Mouse (Mus musculus): ENCODE data around the gene Hpca.

The Hpca gene

DNA sequence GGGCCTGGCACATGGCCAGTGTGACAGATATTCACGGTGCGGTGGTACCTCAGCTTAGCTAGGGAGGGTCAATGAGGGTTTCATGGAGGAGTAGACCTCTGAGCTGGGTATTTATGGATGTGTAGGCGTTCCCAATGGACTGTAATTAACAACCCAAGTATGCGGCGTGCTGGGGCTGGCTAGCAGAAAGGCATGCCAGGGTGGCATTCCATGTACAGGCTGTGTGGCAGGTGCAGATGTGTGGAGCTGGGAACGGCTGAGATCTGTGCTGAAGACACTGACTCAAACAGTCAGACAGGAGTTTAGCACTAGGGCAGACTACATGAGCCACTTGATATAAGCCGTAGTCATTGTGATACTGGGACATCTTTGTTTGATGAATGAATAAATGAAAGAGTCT is 13.2 kb downstream of the Hpca start:
- DNase-seq (ENCODE audit: low spot score in 2 of 2) = no peak

DNA sequence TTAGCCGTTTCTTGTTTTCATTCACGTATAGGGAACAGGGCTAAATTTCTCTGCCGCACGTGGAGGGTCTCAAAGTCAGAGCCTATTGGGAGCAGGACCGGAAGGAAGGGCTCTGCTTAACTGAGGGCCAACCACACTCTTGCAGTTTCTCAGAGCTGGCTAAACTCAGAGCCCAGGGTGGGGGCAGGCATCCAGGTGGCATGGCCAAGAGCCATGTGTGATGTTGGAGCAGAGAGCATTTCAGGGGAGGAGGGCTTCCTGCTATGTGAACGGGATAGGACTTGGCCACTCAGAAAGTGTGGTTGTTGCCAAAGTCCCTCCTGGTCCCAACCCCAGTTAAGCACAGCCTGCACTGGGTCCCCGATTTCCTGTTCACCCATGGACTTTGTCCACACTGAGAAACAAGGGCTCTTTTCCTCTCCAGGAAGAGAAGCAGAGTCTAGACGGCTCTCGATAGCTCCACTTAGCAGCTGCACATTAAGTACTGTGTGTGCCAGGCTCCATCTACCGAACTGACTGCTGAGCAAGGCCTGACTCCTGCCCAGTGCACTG is 14.4 kb downstream of the Hpca start:
- no peak for DNase-seq (ENCODE audit: low spot score in 2 of 2)

DNA sequence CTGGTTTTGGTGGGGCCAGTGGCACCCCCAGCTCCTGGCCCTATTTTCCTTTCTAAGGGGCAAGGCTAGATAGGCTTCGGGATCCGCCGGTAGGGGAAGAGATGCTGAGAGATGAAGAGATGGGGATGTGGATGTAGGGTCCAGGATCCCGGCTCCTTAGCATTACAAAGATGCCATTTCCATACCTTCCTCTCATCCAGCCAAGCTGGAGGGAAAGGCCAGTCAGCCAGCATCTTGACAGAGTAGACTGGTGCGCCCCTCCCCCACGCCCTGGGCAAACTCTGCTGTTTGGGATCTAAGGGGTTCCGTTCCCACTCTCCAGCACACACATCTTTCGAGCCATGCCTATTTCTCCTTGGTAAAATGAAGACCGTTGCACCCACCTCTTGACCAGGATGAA is 15.8 kb downstream of the Hpca start:
- DNase-seq (ENCODE audit: low spot score in 2 of 2) = no peak

DNA sequence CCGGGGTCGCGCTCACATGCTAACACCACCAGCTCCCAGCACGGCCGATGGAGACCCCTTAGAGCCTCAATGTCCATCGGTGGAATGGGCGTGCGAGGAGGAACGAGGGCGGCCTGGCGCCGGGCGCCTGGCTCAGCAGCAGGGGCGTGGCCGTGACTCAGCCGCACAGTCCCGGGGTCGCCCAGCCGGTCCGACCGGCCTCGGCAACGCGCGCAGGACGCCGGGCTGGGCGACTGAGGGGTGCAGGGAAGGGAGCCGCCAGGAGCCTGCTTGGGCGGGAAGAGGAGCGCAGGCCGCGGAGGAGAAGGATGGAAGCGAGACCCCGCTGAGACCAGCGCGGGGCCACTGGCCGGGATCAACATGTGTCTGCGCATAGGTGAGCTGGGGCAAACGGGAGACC is 16.5 kb downstream of the Hpca start, which contains the start of gene Tmem54:
TSS of gene Tmem54 (plus strand) at position 193 of the 400 bp plus-strand sequence.
- no peak for DNase-seq (ENCODE audit: low spot score in 2 of 2)

DNA sequence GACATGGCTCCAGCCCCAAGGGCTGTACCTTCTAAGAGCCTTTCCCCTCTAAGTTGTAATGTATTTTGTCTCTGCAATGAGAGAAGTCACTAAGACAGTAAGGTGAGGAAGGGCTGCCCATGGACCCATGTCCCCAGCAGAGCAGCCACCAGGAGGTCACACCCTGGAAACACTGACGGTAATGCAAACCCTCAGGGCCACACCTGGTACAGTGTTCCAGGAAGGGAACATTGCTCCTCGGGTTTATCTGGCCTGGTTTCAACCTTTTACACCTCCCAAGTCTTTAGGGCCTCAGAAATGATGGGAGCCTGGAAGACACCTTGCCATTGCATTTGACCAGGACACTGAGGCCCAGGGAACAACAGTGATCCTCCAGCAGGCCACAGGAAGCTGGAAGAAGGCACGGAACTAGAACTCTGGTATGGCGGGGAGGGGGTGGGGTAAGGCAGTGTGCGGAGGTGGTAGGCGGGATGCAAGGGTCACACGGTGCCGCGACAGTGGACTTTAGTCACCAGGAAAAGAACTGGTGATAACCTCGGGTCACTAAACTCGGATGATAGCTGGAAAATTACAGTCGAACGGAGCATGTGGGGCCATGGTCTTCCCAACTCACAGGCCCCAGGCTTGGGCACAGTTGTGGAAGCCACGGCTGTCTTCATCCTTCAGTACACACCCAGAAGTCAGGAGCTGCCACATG is 19.6 kb downstream of the Hpca start:
- no peak for DNase-seq (ENCODE audit: low spot score in 2 of 2)

DNA sequence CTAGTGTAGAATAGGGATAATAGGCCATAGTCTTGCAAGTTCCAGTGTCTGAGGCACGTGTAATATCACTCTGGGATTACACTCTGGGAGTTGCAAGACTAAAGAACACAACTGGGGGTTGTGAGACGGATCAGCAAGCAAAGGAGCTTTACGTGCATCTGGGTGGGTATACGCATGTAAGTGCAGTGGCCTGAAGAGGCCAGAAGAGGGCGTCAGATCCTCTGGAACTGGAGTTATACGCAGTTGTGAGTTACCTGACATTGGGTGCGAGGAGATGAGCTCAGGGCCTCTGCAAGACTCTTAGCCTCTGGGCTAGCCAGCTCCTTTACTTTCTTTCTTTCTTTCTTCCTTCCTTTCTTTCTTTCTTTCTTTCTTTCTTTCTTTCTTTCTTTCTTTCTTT is 24.8 kb downstream of the Hpca start:
- no peak for DNase-seq (ENCODE audit: low spot score in 2 of 2)

DNA sequence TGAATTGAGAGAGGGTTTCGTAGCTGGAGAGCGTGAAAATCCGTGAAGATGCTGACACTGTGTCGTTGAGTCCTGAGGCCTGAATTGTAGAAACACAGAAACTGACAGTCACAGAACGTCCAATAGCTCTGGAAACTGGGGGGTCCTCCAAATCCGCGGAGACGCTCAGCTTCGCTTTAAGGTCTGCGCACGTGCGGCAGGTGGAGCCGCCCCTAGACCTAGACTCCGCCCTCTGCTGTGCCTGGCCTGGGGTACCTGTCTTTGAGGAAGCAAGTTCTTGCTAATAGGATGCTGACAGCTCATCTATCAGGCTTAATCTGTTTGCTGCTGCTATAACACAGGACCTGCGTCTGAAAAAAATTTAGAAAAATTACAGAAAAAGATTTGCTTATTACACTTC is 26.6 kb downstream of the Hpca start:
- DNase-seq (ENCODE audit: low spot score in 2 of 2) = no peak

DNA sequence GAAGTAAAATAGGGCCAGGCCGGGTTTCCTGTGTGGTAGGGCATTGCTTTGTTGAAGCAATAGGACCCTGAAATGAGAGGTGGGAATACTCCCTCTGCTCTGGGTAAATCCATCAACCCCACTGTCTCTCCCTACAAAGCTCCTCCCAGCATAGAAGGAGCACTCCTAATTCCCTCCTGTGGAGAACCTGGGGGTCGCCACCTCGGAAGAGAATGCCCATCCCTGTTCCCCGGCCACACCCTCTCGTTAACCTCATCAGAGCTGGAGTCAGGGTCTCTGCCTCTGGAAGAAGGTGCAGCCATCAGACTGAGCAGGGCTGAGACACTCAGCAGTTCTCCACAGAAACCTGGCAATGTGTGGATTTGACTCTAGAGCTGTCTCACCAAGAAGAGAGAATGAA is 34.0 kb downstream of the Hpca start:
- DNase-seq (ENCODE audit: low spot score in 2 of 2) = no peak

DNA sequence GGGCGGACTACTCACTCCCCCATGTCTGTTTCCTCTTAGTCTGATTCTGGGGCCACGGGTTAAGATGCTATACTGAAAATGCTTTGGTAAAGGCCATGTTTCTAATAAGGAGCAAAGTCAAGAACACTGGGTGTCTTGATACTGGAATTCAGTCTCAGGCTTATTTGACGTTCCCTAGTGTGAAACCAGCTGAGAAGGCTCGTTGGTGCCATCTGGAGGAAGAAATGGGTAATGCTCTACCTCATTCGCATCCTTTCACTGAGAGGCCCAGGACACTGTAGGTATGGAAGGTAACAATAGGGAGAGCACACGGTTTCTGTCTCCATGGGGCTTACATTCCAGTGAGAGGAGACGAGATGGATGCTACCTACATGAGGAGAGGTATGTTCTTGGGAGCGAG is 35.8 kb downstream of the Hpca start:
- DNase-seq (ENCODE audit: low spot score in 2 of 2) = peak in 1 of 2 experiments; percentile 68

DNA sequence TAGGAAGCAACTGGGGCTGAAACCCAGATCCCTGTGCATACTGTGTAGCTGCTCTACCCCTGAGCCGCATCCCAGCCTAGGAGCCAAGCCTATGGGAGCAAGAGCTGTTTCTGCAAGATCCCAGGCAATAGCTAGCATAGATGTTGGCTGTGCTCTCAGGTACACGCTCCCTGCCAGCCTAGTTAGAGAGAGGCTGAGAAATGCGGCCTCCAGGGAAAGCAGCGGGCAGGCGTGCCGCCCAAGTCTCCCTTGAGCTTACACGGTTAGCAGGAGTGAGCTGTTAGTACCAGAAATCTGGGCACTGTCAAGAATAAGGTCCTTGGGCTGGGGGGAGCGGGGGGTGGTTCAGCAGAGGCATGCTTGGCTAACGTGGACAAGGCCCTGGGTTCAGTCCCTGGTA is 36.9 kb downstream of the Hpca start:
- DNase-seq (ENCODE audit: low spot score in 2 of 2) = no peak

DNA sequence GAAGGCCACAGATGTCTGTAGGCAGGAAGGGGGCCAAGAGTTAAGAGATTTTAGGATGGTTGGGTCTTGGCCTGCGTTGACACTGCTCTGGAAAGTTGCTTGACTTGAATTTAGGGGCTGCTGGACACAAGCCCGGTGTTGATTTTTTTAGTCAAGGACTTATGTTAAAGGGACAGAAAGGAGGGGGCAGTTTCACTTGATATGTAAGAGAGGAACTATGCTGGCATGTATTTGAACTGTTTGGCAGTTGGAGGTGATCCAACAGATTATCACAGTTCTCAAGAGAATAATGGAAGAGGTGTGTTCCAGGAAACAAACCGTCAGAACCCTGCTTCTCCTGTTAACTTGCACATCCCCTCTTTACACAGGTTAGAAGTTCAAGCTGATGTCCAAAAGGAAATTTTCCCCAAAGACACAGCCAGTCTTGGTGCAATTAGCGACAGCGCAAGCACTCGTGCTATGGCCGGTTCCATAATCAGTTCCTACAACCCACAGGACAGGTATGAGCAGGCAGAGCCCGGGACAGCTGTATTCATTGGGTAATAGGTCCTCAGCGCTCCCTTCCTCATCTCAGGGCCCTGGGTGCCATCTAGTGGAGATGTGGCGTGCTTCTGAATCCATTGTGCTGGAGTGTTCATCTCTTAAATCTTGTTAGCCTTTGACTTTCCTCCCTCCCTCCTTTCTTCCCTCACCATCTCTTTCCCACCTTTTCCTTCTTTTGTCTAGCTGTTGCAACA is 39.3 kb downstream of the Hpca start:
- peak in 1 of 2 experiments; percentile 55 for DNase-seq (ENCODE audit: low spot score in 2 of 2)

DNA sequence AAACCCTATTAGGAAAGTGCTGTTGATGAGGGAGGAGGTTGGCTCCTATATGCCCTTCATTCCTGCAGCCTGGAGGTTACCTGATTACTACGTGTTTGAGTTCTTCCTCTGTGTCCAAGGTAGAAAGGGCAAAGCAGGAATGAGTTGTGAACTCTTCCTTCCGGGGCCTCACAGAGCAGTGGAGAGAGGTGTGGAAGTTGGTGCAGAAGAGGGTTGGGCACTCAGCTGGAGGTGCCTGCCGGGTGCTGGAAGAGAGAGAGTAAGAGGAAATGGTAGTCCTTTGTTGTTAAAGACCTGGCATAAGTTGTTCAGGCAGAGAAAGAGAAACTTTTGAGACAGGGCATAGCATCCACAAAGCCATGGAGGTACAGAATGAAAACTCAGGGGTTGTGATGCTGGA is 39.9 kb downstream of the Hpca start:
- no peak for DNase-seq (ENCODE audit: low spot score in 2 of 2)

DNA sequence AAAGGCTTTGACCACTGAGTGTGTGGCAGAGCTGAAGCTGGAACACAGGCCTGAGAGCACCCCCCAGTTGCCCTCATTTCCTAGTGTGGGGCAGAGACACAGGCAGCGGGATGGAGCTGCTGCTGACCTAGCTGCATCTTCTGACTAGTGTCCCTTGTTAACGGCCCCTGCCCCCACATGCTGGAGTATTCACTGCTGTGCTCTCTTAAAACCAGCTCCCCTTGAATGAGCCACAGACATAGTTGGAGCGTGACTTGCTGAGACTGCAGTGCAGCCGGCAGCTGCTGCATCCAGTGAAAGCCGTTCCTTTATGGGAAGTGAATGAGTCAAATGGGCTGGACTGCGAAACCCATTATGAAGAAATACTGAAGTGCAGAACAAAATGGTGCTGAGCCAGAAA is 40.3 kb downstream of the Hpca start:
- peak in 1 of 2 experiments; percentile 50 for DNase-seq (ENCODE audit: low spot score in 2 of 2)

DNA sequence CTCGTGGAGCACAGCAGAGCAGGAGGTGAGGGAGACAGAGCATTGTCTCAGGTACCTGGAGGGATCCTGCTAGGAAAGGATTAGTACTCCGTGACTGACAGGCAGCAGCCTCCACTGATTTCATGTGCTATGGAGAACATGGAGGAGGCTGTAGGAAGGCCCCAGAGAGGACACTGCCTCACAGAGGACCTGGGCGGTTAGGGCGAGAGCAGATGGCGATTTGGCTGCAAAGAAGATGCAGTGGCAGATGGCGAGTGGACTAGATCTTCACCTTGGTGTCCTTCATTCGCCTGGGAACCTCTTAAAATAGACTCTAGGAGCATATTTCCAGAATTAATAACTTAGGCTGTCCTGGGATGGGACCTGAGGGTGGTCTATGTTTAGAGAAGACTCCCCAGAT is 40.8 kb downstream of the Hpca start:
- no peak for DNase-seq (ENCODE audit: low spot score in 2 of 2)

DNA sequence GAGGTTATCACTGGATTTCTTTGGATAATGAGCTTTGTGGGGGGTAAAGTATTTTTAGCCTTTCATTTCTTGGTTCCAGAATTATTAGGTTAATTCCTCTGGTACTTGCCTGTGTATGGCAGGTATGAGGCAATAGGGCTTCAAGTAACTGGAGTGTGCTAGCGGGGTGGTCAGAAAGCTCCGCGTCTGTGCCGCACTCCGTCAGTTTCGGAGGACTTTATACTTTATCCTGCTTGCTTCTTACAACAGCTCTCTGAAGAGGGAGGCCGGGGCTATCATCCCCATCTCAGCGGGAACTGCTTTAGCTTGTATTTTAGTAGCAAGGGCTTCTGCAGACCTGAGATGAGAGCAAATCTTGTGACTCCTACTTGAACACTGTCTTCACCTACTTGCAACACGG is 42.7 kb downstream of the Hpca start:
- no peak for DNase-seq (ENCODE audit: low spot score in 2 of 2)

DNA sequence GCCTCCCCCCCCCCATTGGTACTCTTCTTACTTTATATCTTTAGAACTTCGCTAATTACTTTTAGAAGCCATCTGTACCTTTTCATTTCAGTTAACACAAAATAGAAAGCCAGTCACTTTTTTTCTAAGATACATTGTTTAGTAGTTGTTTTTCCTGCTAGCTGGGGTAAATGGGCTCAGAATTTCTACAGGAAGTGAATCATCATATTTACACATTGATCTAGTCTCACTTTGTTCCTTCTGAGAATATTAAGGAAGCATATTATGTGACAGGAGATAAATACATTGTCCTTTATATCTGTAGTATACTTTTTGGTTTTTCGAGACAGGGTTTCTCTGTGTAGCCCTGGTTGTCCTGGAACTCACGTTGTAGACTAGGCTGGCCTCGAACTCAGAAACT is 53.0 kb downstream of the Hpca start:
- DNase-seq (ENCODE audit: low spot score in 2 of 2) = no peak

DNA sequence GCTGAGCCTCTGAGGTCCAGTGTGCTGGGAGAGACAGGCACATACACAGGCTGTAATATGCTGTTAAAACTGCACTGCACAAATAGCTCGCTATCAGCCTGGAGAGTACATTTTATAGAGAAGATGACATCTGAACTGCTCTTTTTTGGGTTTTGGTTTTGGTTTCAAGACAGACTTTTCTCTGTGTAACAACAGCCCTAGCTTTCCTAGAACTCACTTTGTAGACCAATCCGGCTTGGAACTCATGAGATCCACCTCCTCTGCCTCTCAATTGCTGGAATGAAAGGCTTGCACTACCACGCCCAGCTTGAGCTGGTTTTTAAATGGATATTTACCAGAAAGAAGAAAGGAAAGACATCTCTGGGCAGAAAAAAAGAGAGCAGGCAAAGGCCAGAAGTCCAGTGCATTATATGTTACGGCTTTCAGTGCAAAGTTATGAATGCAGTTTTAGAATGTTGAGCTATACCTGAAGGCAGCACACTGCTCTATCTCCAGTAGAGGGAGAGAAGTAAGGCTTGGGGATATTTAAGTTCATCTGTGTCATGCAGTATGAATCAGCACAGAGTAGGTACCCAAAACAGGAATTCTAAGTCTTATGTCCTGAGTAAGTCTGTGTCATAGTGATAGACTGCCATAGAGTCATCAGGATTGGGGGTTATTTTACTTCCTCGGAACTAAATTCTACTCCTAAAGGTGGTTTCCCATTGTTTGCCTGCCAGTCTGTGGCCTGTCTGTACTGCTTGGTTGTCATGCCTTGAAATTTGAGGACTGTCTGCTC is 54.0 kb downstream of the Hpca start:
- DNase-seq (ENCODE audit: low spot score in 2 of 2) = no peak

DNA sequence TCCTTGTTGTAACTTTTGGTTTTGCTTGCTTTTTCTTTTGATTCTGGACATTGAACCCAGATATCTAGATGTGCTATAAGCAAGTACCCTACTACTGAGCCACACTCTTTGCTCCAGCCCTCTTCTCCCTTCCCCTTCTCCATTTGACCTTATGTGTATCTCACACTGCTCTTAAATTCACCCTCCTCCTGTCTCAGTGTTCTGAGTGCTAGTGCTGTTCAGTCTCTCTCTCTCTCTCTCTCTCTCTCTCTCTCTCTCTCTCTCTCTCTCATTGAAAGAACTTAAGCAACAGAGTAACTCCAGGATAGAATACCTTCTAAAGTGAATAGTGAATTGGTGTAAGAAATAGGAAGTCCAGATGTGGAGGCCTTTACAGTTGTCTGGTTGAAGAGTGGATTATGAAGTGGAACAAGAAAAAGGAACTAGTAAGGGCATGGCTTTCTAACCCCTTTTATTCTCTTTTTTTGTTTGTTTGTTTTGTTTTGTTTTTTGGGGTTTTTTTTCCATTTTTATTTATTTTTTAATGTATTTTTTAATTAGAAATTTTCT is 56.1 kb downstream of the Hpca start:
- DNase-seq (ENCODE audit: low spot score in 2 of 2) = no peak

DNA sequence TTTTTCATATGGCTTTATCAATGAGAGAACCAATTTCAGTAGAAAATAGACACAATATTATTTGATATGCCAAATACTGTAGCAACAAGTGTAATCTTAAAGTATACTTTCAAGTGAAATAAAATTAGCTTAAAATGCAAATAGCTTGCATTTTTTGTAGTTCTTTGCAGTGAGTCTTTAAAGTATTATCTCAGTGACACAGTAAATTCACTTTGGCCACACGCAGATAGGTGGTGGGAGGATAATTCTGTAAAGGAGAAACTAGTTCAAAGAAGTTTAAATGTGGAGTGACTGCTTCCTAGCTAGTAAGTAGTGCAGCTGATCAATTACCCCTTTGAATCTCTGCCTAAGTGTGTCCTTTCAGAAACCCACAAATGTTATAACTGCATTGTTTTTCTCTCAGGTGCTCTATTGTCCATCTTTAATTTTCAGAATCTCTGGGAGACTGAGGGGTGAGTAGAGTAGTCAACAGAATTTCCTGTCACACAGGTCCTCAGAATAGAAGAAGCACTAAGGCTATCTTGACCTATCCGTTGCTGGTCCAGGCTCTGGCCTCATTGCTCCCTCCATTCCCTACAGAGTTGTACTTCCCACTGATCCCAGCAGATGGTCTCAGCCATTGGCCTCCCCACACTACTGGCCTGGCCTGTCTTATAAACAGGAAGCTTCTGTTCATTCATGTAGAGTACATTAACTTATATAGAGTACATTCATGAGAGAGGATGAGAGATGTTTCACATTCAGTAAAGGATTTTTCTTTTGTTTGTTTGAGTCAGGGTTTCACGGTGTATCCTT is 59.4 kb downstream of the Hpca start:
- no peak for DNase-seq (ENCODE audit: low spot score in 2 of 2)
